Mouse (Mus musculus): Measurements from ENCODE around the gene Arhgef12. TPM values are rescaled to one million over a fixed set of nuclear protein-coding genes. Genes with fewer than 3 reads are reported as not detected.
"Not testable (repeated sequence)": the region's sequence is repeated elsewhere in the genome, so short reads cannot be mapped to it uniquely, and the experiment has no call there.

The Arhgef12 gene
- polyA plus RNA-seq, 1 experiment: 63.4 TPM

- no peak for TF ChIP-seq POLR2A (IDR thresholded peaks at IDR 0.05; ENCODE audit: extremely low read depth, insufficient read depth, low read length)
- no peak for TF ChIP-seq CTCF (IDR thresholded peaks at IDR 0.05; ENCODE audit: extremely low read depth, insufficient read depth, low read length)
- H3K27ac ChIP-seq (ENCODE audit: insufficient read depth, low read length): no peak overlapping the region
- peaks cover 4% of the 10 kb centered on the region for H3K4me1 ChIP-seq (ENCODE audit: control insufficient read depth, insufficient read depth, low read length)
- H3K4me3 ChIP-seq (ENCODE audit: insufficient read depth, low read length): no peak overlapping the region
Measured at GRCm38 (mm10) chr9:43132380-43132779, 25.3 kb upstream of the Arhgef12 start.

- Histone ChIP-seq H3K4me3 (ENCODE audit: insufficient read depth, low read length) (no peak overlapping the region), H3K27ac (ENCODE audit: insufficient read depth, low read length) (no peak overlapping the region), H3K4me1 (ENCODE audit: control insufficient read depth, insufficient read depth, low read length) (peaks cover 8% of the 10 kb centered on the region)
- TF ChIP-seq CTCF (IDR thresholded peaks at IDR 0.05; ENCODE audit: extremely low read depth, insufficient read depth, low read length) (no peak), POLR2A (IDR thresholded peaks at IDR 0.05; ENCODE audit: extremely low read depth, insufficient read depth, low read length) (no peak)
Measured at GRCm38 (mm10) chr9:43131940-43132339, 24.9 kb upstream of the Arhgef12 start.

- peaks cover 10% of the 10 kb centered on the region for H3K4me1 ChIP-seq (ENCODE audit: control insufficient read depth, insufficient read depth, low read length)
- no peak overlapping the region for H3K4me3 ChIP-seq (ENCODE audit: insufficient read depth, low read length)
- TF ChIP-seq POLR2A (IDR thresholded peaks at IDR 0.05; ENCODE audit: extremely low read depth, insufficient read depth, low read length) (no peak), CTCF (IDR thresholded peaks at IDR 0.05; ENCODE audit: extremely low read depth, insufficient read depth, low read length) (no peak)
- no peak overlapping the region for H3K27ac ChIP-seq (ENCODE audit: insufficient read depth, low read length)
Measured at GRCm38 (mm10) chr9:43130684-43131083, 23.6 kb upstream of the Arhgef12 start.

GRCm38 (mm10) chr9:43127101-43127787 lies 20.2 kb upstream of the Arhgef12 start:
- TF ChIP-seq POLR2A (IDR thresholded peaks at IDR 0.05; ENCODE audit: extremely low read depth, insufficient read depth, low read length): no peak
- Histone ChIP-seq H3K4me3 (ENCODE audit: insufficient read depth, low read length) (no peak overlapping the region), H3K27ac (ENCODE audit: insufficient read depth, low read length) (no peak overlapping the region), H3K4me1 (ENCODE audit: control insufficient read depth, insufficient read depth, low read length) (peaks cover 9% of the 10 kb centered on the region)

GRCm38 (mm10) chr9:43122379-43122778 lies 15.3 kb upstream of the Arhgef12 start:
- Histone ChIP-seq H3K4me3 (ENCODE audit: insufficient read depth, low read length) (no peak overlapping the region), H3K27ac (ENCODE audit: insufficient read depth, low read length) (no peak overlapping the region), H3K4me1 (ENCODE audit: control insufficient read depth, insufficient read depth, low read length) (peaks cover 6% of the 10 kb centered on the region)
- TF ChIP-seq CTCF (IDR thresholded peaks at IDR 0.05; ENCODE audit: extremely low read depth, insufficient read depth, low read length) (peak; percentile 42; the same call in 1 of the 2 replicates), POLR2A (IDR thresholded peaks at IDR 0.05; ENCODE audit: extremely low read depth, insufficient read depth, low read length) (no peak)

- H3K4me1 ChIP-seq (ENCODE audit: control insufficient read depth, insufficient read depth, low read length); H3K4me3 ChIP-seq (ENCODE audit: insufficient read depth, low read length); H3K27ac ChIP-seq (ENCODE audit: insufficient read depth, low read length): not testable (repeated sequence)
Measured at GRCm38 (mm10) chr9:43121948-43122347, 14.9 kb upstream of the Arhgef12 start.

- no peak overlapping the region for H3K27ac ChIP-seq (ENCODE audit: insufficient read depth, low read length)
- peaks cover 6% of the 10 kb centered on the region; the same call in 1 of the 2 replicates for H3K4me1 ChIP-seq (ENCODE audit: control insufficient read depth, insufficient read depth, low read length)
- H3K4me3 ChIP-seq (ENCODE audit: insufficient read depth, low read length): no peak overlapping the region; the same call in 1 of the 2 replicates
- TF ChIP-seq CTCF (IDR thresholded peaks at IDR 0.05; ENCODE audit: extremely low read depth, insufficient read depth, low read length): no peak
- TF ChIP-seq POLR2A (IDR thresholded peaks at IDR 0.05; ENCODE audit: extremely low read depth, insufficient read depth, low read length): no peak
Measured at GRCm38 (mm10) chr9:43116997-43117336, 9.9 kb upstream of the Arhgef12 start.

GRCm38 (mm10) chr9:43116134-43116996 lies 9.3 kb upstream of the Arhgef12 start, which contains the start of gene Tmem136:
Gene Tmem136, minus strand, starts transcription at chr9:43116570.
- H3K4me1 ChIP-seq (ENCODE audit: control insufficient read depth, insufficient read depth, low read length): peaks cover 6% of the 10 kb centered on the region; the same call in 1 of the 2 replicates
- peak within 1 kb of the TSS; percentile 91 for H3K27ac ChIP-seq (ENCODE audit: insufficient read depth, low read length)
- TF ChIP-seq CTCF (IDR thresholded peaks at IDR 0.05; ENCODE audit: extremely low read depth, insufficient read depth, low read length) (no peak), POLR2A (IDR thresholded peaks at IDR 0.05; ENCODE audit: extremely low read depth, insufficient read depth, low read length) (peak; percentile 64; the same call in 1 of the 2 replicates)
- H3K4me3 ChIP-seq (ENCODE audit: insufficient read depth, low read length): peak within 1 kb of the TSS; percentile 75

- Histone ChIP-seq H3K4me1 (ENCODE audit: control insufficient read depth, insufficient read depth, low read length) (peaks cover 6% of the 10 kb centered on the region; the same call in 1 of the 2 replicates), H3K4me3 (ENCODE audit: insufficient read depth, low read length) (peak overlapping the region; percentile 75), H3K27ac (ENCODE audit: insufficient read depth, low read length) (peak overlapping the region; percentile 91)
- TF ChIP-seq CTCF (IDR thresholded peaks at IDR 0.05; ENCODE audit: extremely low read depth, insufficient read depth, low read length): no peak
- no peak for TF ChIP-seq POLR2A (IDR thresholded peaks at IDR 0.05; ENCODE audit: extremely low read depth, insufficient read depth, low read length)
Measured at GRCm38 (mm10) chr9:43115431-43116133, 8.5 kb upstream of the Arhgef12 start.

All from cortical plate, adult 2 months (tissue).